In genomic region chr14:31132491-31132975, GRCm38 (mm10) we compare ENCODE assay signal across 9 mouse cellular contexts. TPM values are rescaled to one million over a fixed set of nuclear protein-coding genes. Genes with fewer than 3 reads are reported as not detected.
DNase-seq lines count a peak whose midpoint lies in the region; ATAC-seq lines count a peak whose summit lies in the region.
"Had no signal": no experiment of that assay in that cellular context is flagged by ENCODE, and none has a peak within 500 bp of the region (broad histone marks: within the 10 kb centered on the region; RNA-seq: fewer than 3 reads in every experiment).

No protein-coding gene starts in this region.

- no peak for DNase-seq in kidney, adult 18-20 months
- no peak for DNase-seq in thymus, postnatal 0 days (ENCODE audit: low spot score)
- no peak for DNase-seq in embryo, embryonic 10 days (ENCODE audit: low spot score)
- DNase-seq in natural killer cell, adult 2 months (ENCODE audit: low spot score in 2 of 2) = no peak
- DNase-seq: gastrocnemius, postnatal 14 days had no signal

- 64% methylated on average over 7 of the region's 7 CpGs for WGBS in kidney, embryonic 14.5 days
- WGBS in forebrain, embryonic 13.5 days = 89% methylated on average over 7 of the region's 7 CpGs
- WGBS in limb, embryonic 12.5 days = 87% methylated on average over 7 of the region's 7 CpGs
- WGBS in neural tube, embryonic 13.5 days = 85% methylated on average over 7 of the region's 7 CpGs

- H3K9me3 ChIP-seq in kidney, embryonic 14.5 days (ENCODE audit: control insufficient read depth, low read length) = no peaks in the 10 kb centered on the region
- no peaks in the 10 kb centered on the region for H3K9me3 ChIP-seq in forebrain, embryonic 13.5 days (replicated peaks)
- no peaks in the 10 kb centered on the region for H3K9me3 ChIP-seq in limb, embryonic 12.5 days
- H3K9me3 ChIP-seq in neural tube, embryonic 13.5 days = no peaks in the 10 kb centered on the region

- peak overlapping the region; percentile 95 for H3K4me3 ChIP-seq in kidney, embryonic 14.5 days (ENCODE audit: low read length)
- peak overlapping the region; percentile 87 for H3K4me3 ChIP-seq in forebrain, embryonic 13.5 days
- peak overlapping the region; percentile 97 for H3K4me3 ChIP-seq in limb, embryonic 12.5 days (replicated peaks)
- peak overlapping the region; percentile 89 for H3K4me3 ChIP-seq in neural tube, embryonic 13.5 days

- H3K36me3 ChIP-seq in kidney, embryonic 14.5 days (ENCODE audit: control insufficient read depth, insufficient read depth, low read length) = peaks cover 34% of the 10 kb centered on the region
- H3K36me3 ChIP-seq in forebrain, embryonic 13.5 days (ENCODE audit: poor library complexity, severe bottlenecking) = peaks cover 33% of the 10 kb centered on the region
- H3K36me3 ChIP-seq in limb, embryonic 12.5 days = peaks cover 41% of the 10 kb centered on the region
- peaks cover 31% of the 10 kb centered on the region for H3K36me3 ChIP-seq in neural tube, embryonic 13.5 days

- peak overlapping the region; percentile 95; the same call in 1 of the 2 replicates for H3K9ac ChIP-seq in kidney, embryonic 14.5 days (ENCODE audit: low read depth, low read length)
- peak overlapping the region; percentile 93 for H3K9ac ChIP-seq in forebrain, embryonic 13.5 days
- H3K9ac ChIP-seq in limb, embryonic 12.5 days (replicated peaks) = peak overlapping the region; percentile 98
- peak overlapping the region; percentile 91 for H3K9ac ChIP-seq in neural tube, embryonic 13.5 days

- no peaks in the 10 kb centered on the region for H3K27me3 ChIP-seq in kidney, embryonic 14.5 days (ENCODE audit: control insufficient read depth, insufficient read depth, low read length)
- H3K27me3 ChIP-seq in forebrain, embryonic 13.5 days = no peaks in the 10 kb centered on the region
- no peaks in the 10 kb centered on the region for H3K27me3 ChIP-seq in limb, embryonic 12.5 days
- H3K27me3 ChIP-seq in neural tube, embryonic 13.5 days = no peaks in the 10 kb centered on the region

- peak overlapping the region; percentile 88 for H3K4me2 ChIP-seq in kidney, embryonic 14.5 days (replicated peaks; ENCODE audit: low read depth, low read length)
- H3K4me2 ChIP-seq in forebrain, embryonic 13.5 days = peak overlapping the region; percentile 83
- peak overlapping the region; percentile 96 for H3K4me2 ChIP-seq in limb, embryonic 12.5 days
- H3K4me2 ChIP-seq in neural tube, embryonic 13.5 days = peak overlapping the region; percentile 76

- no peak overlapping the region for H3K27ac ChIP-seq in kidney, embryonic 14.5 days (ENCODE audit: low read depth, low read length)
- H3K27ac ChIP-seq in forebrain, embryonic 13.5 days = peak overlapping the region; percentile 78
- no peak overlapping the region for H3K27ac ChIP-seq in limb, embryonic 12.5 days
- H3K27ac ChIP-seq in neural tube, embryonic 13.5 days (replicated peaks) = 0 out of 2 replicates have a peak overlapping the region, but pooled peaks have one; percentile 5

- ATAC-seq in kidney, embryonic 14.5 days (ENCODE audit: low FRiP score, low TSS enrichment) = no peak
- ATAC-seq in forebrain, embryonic 13.5 days = no peak
- no peak for ATAC-seq in limb, embryonic 12.5 days (ENCODE audit: insufficient number of reproducible peaks, insufficient read depth, low FRiP score, low TSS enrichment, low read depth)
- ATAC-seq in neural tube, embryonic 13.5 days (ENCODE audit: low read depth) = no peak

- H3K4me1 ChIP-seq in kidney, embryonic 14.5 days (ENCODE audit: control insufficient read depth, insufficient read depth, low read length) = peaks cover 27% of the 10 kb centered on the region
- H3K4me1 ChIP-seq in forebrain, embryonic 13.5 days = peaks cover 52% of the 10 kb centered on the region
- peaks cover 27% of the 10 kb centered on the region for H3K4me1 ChIP-seq in limb, embryonic 12.5 days (replicated peaks)
- peaks cover 48% of the 10 kb centered on the region for H3K4me1 ChIP-seq in neural tube, embryonic 13.5 days (replicated peaks)

RNA-seq across cellular contexts. Expression of gene Nt5dc2, which starts 1.7 kb away (rescaled TPM):
- 377 and 517 TPM in 2 replicates for polyA plus RNA-seq in kidney, embryonic 14.5 days (2014; fragmentation: Nextera tagmentation; extraction: Ambion mirVana)
- 306 and 325 TPM in 2 replicates for polyA plus RNA-seq in forebrain, embryonic 13.5 days (2015; fragmentation: Nextera tagmentation; extraction: Ambion mirVana)
- 485 and 500 TPM in 2 replicates for polyA plus RNA-seq in limb, embryonic 12.5 days (2016; fragmentation: Nextera tagmentation; extraction: Ambion mirVana)
- 276 and 293 TPM in 2 replicates for polyA plus RNA-seq in neural tube, embryonic 13.5 days (2015; fragmentation: Nextera tagmentation; extraction: Ambion mirVana)
- 111 and 116 TPM in 2 replicates for polyA plus RNA-seq in thymus, postnatal 0 days (2015; fragmentation: Nextera tagmentation; extraction: Ambion mirVana)

RNA-seq across cellular contexts. Expression of gene Smim4, which starts 3.8 kb away (rescaled TPM):
- polyA plus RNA-seq in kidney, embryonic 14.5 days (2014; fragmentation: Nextera tagmentation; extraction: Ambion mirVana) = 98.5 and 124 TPM in 2 replicates
- polyA plus RNA-seq in forebrain, embryonic 13.5 days (2015; fragmentation: Nextera tagmentation; extraction: Ambion mirVana) = 76.6 and 82.2 TPM in 2 replicates
- polyA plus RNA-seq in limb, embryonic 12.5 days (2016; fragmentation: Nextera tagmentation; extraction: Ambion mirVana) = 59.6 and 65.7 TPM in 2 replicates
- 66.5 and 89.9 TPM in 2 replicates for polyA plus RNA-seq in neural tube, embryonic 13.5 days (2015; fragmentation: Nextera tagmentation; extraction: Ambion mirVana)
- 244 and 262 TPM in 2 replicates for polyA plus RNA-seq in thymus, postnatal 0 days (2015; fragmentation: Nextera tagmentation; extraction: Ambion mirVana)

RNA-seq across cellular contexts. Expression of gene Stab1, which starts 35.9 kb away (rescaled TPM):
- polyA plus RNA-seq in kidney, embryonic 14.5 days (2014; fragmentation: Nextera tagmentation; extraction: Ambion mirVana) = 39.8 and 41.1 TPM in 2 replicates
- 13.5 and 16.3 TPM in 2 replicates for polyA plus RNA-seq in forebrain, embryonic 13.5 days (2015; fragmentation: Nextera tagmentation; extraction: Ambion mirVana)
- 14.9 and 18.0 TPM in 2 replicates for polyA plus RNA-seq in limb, embryonic 12.5 days (2016; fragmentation: Nextera tagmentation; extraction: Ambion mirVana)
- polyA plus RNA-seq in neural tube, embryonic 13.5 days (2015; fragmentation: Nextera tagmentation; extraction: Ambion mirVana) = 18.0 and 26.0 TPM in 2 replicates
- polyA plus RNA-seq in thymus, postnatal 0 days (2015; fragmentation: Nextera tagmentation; extraction: Ambion mirVana) = 8.0 and 8.8 TPM in 2 replicates

Comparison
In these comparisons a context has a peak if more than half of its experiments do, and no peak if none do; other contexts are left out.
1. H3K27ac ChIP-seq: peak in forebrain, embryonic 13.5 days (single experiment) and neural tube, embryonic 13.5 days (single experiment); none in kidney, embryonic 14.5 days (single experiment) and limb, embryonic 12.5 days (single experiment).
2. Peak in every context shown above with its lines, with median percentiles within 50 percentile points of each other: H3K4me2 ChIP-seq, H3K4me3 ChIP-seq and H3K9ac ChIP-seq.